Mouse (Mus musculus): ENCODE measurements around the gene Naga. TPM values are rescaled to one million over a fixed set of nuclear protein-coding genes. Genes with fewer than 3 reads are reported as not detected.

Naga gene
- polyA plus RNA-seq, 1 experiment from 2014 or later: 65.8 TPM

- Histone ChIP-seq H3K4me1 (ENCODE audit: control insufficient read depth, insufficient read depth, low read length) (peaks cover 16% of the 10 kb centered on the region), H3K27ac (replicated peaks; ENCODE audit: low read depth, low read length) (no peak overlapping the region), H3K4me3 (ENCODE audit: low read depth, low read length) (no peak overlapping the region), H3K4me2 (ENCODE audit: low read depth, low read length) (no peak overlapping the region), H3K36me3 (ENCODE audit: control insufficient read depth, insufficient read depth, low read length) (peaks cover 40% of the 10 kb centered on the region), H3K27me3 (replicated peaks; ENCODE audit: control insufficient read depth, insufficient read depth, low read length) (no peaks in the 10 kb centered on the region), H3K9me3 (ENCODE audit: control insufficient read depth, low read length) (no peaks in the 10 kb centered on the region), H3K9ac (ENCODE audit: low read depth, low read length) (no peak overlapping the region)
- ATAC-seq (ENCODE audit: low read depth): no peak
- WGBS: 91% methylated on average over 4 of the region's 4 CpGs
- no peak for DNase-seq (ENCODE audit: low spot score)
Observed at GRCm38 (mm10) chr15:82335194-82335593, 3.5 kb downstream of the Naga start.

- H3K9me3 ChIP-seq (ENCODE audit: control insufficient read depth, low read length): no peaks in the 10 kb centered on the region
- no peak overlapping the region for H3K27ac ChIP-seq (replicated peaks; ENCODE audit: low read depth, low read length)
- 68% methylated on average over 2 of the region's 2 CpGs for WGBS
- H3K4me2 ChIP-seq (ENCODE audit: low read depth, low read length): no peak overlapping the region
- DNase-seq (ENCODE audit: low spot score) (no peak), ATAC-seq (ENCODE audit: low read depth) (no peak)
- peaks cover 12% of the 10 kb centered on the region for H3K36me3 ChIP-seq (ENCODE audit: control insufficient read depth, insufficient read depth, low read length)
- H3K9ac ChIP-seq (ENCODE audit: low read depth, low read length): no peak overlapping the region
- H3K27me3 ChIP-seq (replicated peaks; ENCODE audit: control insufficient read depth, insufficient read depth, low read length): no peaks in the 10 kb centered on the region
- no peaks in the 10 kb centered on the region for H3K4me1 ChIP-seq (ENCODE audit: control insufficient read depth, insufficient read depth, low read length)
- H3K4me3 ChIP-seq (ENCODE audit: low read depth, low read length): no peak overlapping the region
Observed at GRCm38 (mm10) chr15:82325382-82325781, 13.3 kb downstream of the Naga start.

GRCm38 (mm10) chr15:82322195-82322594 is 16.5 kb downstream of the Naga start:
- WGBS: 64% methylated on average over 8 of the region's 8 CpGs
- Histone ChIP-seq H3K4me1 (ENCODE audit: control insufficient read depth, insufficient read depth, low read length) (no peaks in the 10 kb centered on the region), H3K36me3 (ENCODE audit: control insufficient read depth, insufficient read depth, low read length) (no peaks in the 10 kb centered on the region), H3K27me3 (replicated peaks; ENCODE audit: control insufficient read depth, insufficient read depth, low read length) (no peaks in the 10 kb centered on the region), H3K27ac (replicated peaks; ENCODE audit: low read depth, low read length) (no peak overlapping the region), H3K4me2 (ENCODE audit: low read depth, low read length) (no peak overlapping the region), H3K9ac (ENCODE audit: low read depth, low read length) (no peak overlapping the region), H3K4me3 (ENCODE audit: low read depth, low read length) (no peak overlapping the region), H3K9me3 (ENCODE audit: control insufficient read depth, low read length) (no peaks in the 10 kb centered on the region)
- DNase-seq (ENCODE audit: low spot score): peak; percentile 58
- ATAC-seq (ENCODE audit: low read depth): no peak

- no peaks in the 10 kb centered on the region for H3K4me1 ChIP-seq (ENCODE audit: control insufficient read depth, insufficient read depth, low read length)
- no peak overlapping the region for H3K9ac ChIP-seq (ENCODE audit: low read depth, low read length)
- no peaks in the 10 kb centered on the region for H3K36me3 ChIP-seq (ENCODE audit: control insufficient read depth, insufficient read depth, low read length)
- 37% methylated on average over 1 of the region's 1 CpGs for WGBS
- H3K27me3 ChIP-seq (replicated peaks; ENCODE audit: control insufficient read depth, insufficient read depth, low read length): no peaks in the 10 kb centered on the region
- no peak overlapping the region for H3K27ac ChIP-seq (replicated peaks; ENCODE audit: low read depth, low read length)
- no peak for DNase-seq (ENCODE audit: low spot score)
- H3K4me3 ChIP-seq (ENCODE audit: low read depth, low read length): no peak overlapping the region
- no peak overlapping the region for H3K4me2 ChIP-seq (ENCODE audit: low read depth, low read length)
- H3K9me3 ChIP-seq (ENCODE audit: control insufficient read depth, low read length): no peaks in the 10 kb centered on the region
- no peak for ATAC-seq (ENCODE audit: low read depth)
Observed at GRCm38 (mm10) chr15:82319613-82320012, 19.1 kb downstream of the Naga start.

GRCm38 (mm10) chr15:82317839-82318238 is 20.9 kb downstream of the Naga start:
- H3K36me3 ChIP-seq (ENCODE audit: control insufficient read depth, insufficient read depth, low read length): no peaks in the 10 kb centered on the region
- no peak for ATAC-seq (ENCODE audit: low read depth)
- no peaks in the 10 kb centered on the region for H3K4me1 ChIP-seq (ENCODE audit: control insufficient read depth, insufficient read depth, low read length)
- no peak overlapping the region for H3K27ac ChIP-seq (replicated peaks; ENCODE audit: low read depth, low read length)
- H3K4me2 ChIP-seq (ENCODE audit: low read depth, low read length): no peak overlapping the region
- no peaks in the 10 kb centered on the region for H3K9me3 ChIP-seq (ENCODE audit: control insufficient read depth, low read length)
- no peak for DNase-seq (ENCODE audit: low spot score)
- H3K9ac ChIP-seq (ENCODE audit: low read depth, low read length): no peak overlapping the region
- WGBS: 78% methylated on average over 6 of the region's 6 CpGs
- no peak overlapping the region for H3K4me3 ChIP-seq (ENCODE audit: low read depth, low read length)
- no peaks in the 10 kb centered on the region for H3K27me3 ChIP-seq (replicated peaks; ENCODE audit: control insufficient read depth, insufficient read depth, low read length)

GRCm38 (mm10) chr15:82308416-82308815 is 30.3 kb downstream of the Naga start:
- H3K9ac ChIP-seq (ENCODE audit: low read depth, low read length): no peak overlapping the region

GRCm38 (mm10) chr15:82307107-82307506 is 31.6 kb downstream of the Naga start:
- Histone ChIP-seq H3K4me2 (ENCODE audit: low read depth, low read length) (no peak overlapping the region), H3K9me3 (ENCODE audit: control insufficient read depth, low read length) (no peaks in the 10 kb centered on the region), H3K36me3 (ENCODE audit: control insufficient read depth, insufficient read depth, low read length) (no peaks in the 10 kb centered on the region), H3K27me3 (replicated peaks; ENCODE audit: control insufficient read depth, insufficient read depth, low read length) (no peaks in the 10 kb centered on the region), H3K9ac (ENCODE audit: low read depth, low read length) (no peak overlapping the region), H3K27ac (replicated peaks; ENCODE audit: low read depth, low read length) (no peak overlapping the region), H3K4me1 (ENCODE audit: control insufficient read depth, insufficient read depth, low read length) (no peaks in the 10 kb centered on the region), H3K4me3 (ENCODE audit: low read depth, low read length) (no peak overlapping the region)
- ATAC-seq (ENCODE audit: low read depth): no peak
- DNase-seq (ENCODE audit: low spot score): no peak
- WGBS: 72% methylated on average over 3 of the region's 3 CpGs

More at GRCm38 (mm10) chr15:82308416-82308815, 30.3 kb downstream of the Naga start:
- H3K9me3 ChIP-seq (ENCODE audit: control insufficient read depth, low read length): no peaks in the 10 kb centered on the region
- H3K4me1 ChIP-seq (ENCODE audit: control insufficient read depth, insufficient read depth, low read length): no peaks in the 10 kb centered on the region
- 61% methylated on average over 3 of the region's 3 CpGs for WGBS
- ATAC-seq (ENCODE audit: low read depth): no peak
- no peak overlapping the region for H3K4me3 ChIP-seq (ENCODE audit: low read depth, low read length)
- no peak overlapping the region for H3K4me2 ChIP-seq (ENCODE audit: low read depth, low read length)
- H3K36me3 ChIP-seq (ENCODE audit: control insufficient read depth, insufficient read depth, low read length): no peaks in the 10 kb centered on the region
- DNase-seq (ENCODE audit: low spot score): no peak
- no peaks in the 10 kb centered on the region for H3K27me3 ChIP-seq (replicated peaks; ENCODE audit: control insufficient read depth, insufficient read depth, low read length)
- H3K27ac ChIP-seq (replicated peaks; ENCODE audit: low read depth, low read length): no peak overlapping the region

- Histone ChIP-seq H3K9me3 (ENCODE audit: control insufficient read depth, low read length) (no peaks in the 10 kb centered on the region), H3K27me3 (replicated peaks; ENCODE audit: control insufficient read depth, insufficient read depth, low read length) (no peaks in the 10 kb centered on the region), H3K9ac (ENCODE audit: low read depth, low read length) (no peak within 1 kb of the TSS), H3K4me1 (ENCODE audit: control insufficient read depth, insufficient read depth, low read length) (no peaks in the 10 kb centered on the region), H3K27ac (replicated peaks; ENCODE audit: low read depth, low read length) (no peak within 1 kb of the TSS), H3K36me3 (ENCODE audit: control insufficient read depth, insufficient read depth, low read length) (no peaks in the 10 kb centered on the region), H3K4me2 (ENCODE audit: low read depth, low read length) (no peak within 1 kb of the TSS), H3K4me3 (ENCODE audit: low read depth, low read length) (no peak within 1 kb of the TSS)
- no peak for DNase-seq (ENCODE audit: low spot score)
- WGBS: 58% methylated on average over 39 of the region's 39 CpGs
- ATAC-seq (ENCODE audit: low read depth): 0 out of 2 replicates have a peak, but pooled peaks have one; percentile 33
Observed at GRCm38 (mm10) chr15:82298764-82299561, 39.8 kb downstream of the Naga start, which contains the start of gene Wbp2nl. Gene Wbp2nl (plus strand): TSS chr15:82298954.

GRCm38 (mm10) chr15:82294059-82294458 is 44.7 kb downstream of the Naga start:
- 0 out of 2 replicates have a peak, but pooled peaks cover 3% of the 10 kb centered on the region for H3K4me1 ChIP-seq (ENCODE audit: control insufficient read depth, insufficient read depth, low read length)
- ATAC-seq (ENCODE audit: low read depth) (no peak), DNase-seq (ENCODE audit: low spot score) (peak; percentile 41)
- peaks cover 5% of the 10 kb centered on the region; the same call in 1 of the 2 replicates for H3K36me3 ChIP-seq (ENCODE audit: control insufficient read depth, insufficient read depth, low read length)
- no peaks in the 10 kb centered on the region for H3K9me3 ChIP-seq (ENCODE audit: control insufficient read depth, low read length)
- no peak overlapping the region for H3K4me3 ChIP-seq (ENCODE audit: low read depth, low read length)
- H3K9ac ChIP-seq (ENCODE audit: low read depth, low read length): no peak overlapping the region
- H3K4me2 ChIP-seq (ENCODE audit: low read depth, low read length): no peak overlapping the region
- 42% methylated on average over 8 of the region's 8 CpGs for whole genome bisulfite sequencing
- H3K27me3 ChIP-seq (replicated peaks; ENCODE audit: control insufficient read depth, insufficient read depth, low read length): no peaks in the 10 kb centered on the region
- H3K27ac ChIP-seq (replicated peaks; ENCODE audit: low read depth, low read length): no peak overlapping the region
